Mouse (Mus musculus) gastrocnemius, adult 18-20 months (tissue): ENCODE data around the gene Adgrl2. TPM values are rescaled to one million over a fixed set of nuclear protein-coding genes. Genes with fewer than 3 reads are reported as not detected.

Source experiments
- DNase-seq: peaks from one replicate; pipeline ENCODE4 v3.0.0; 2021; ENCODE audit warnings: low spot score
- total RNA-seq, 2 experiments: library from RNA; stranded (reverse); gene quantifications; 2 replicates each; pipeline ENCODE4 v1.2.3; 2021

Gene Adgrl2
- total RNA-seq, 2 experiments from 2014 or later, result 7.9 to 10.2 TPM

DNA sequence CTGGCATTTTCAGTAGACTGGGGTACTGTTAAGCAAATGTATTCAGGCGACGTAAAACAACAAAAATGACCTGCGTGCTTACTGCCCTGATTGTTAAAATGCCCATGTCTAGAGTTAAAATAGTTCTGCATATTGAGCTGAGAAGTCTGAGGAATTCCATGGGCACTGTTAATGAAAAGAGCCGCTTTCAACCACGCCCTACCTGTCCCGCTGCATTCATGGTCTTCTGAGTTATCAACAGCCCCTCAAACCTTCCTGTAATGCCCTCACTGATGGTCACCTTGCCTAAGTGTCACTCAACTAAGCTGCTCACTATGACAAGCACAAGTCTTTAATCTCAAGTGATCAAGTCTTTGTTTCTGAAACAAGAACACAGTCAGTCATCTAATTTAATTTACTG lies 12.5 kb downstream of the Adgrl2 start:
- no peak for DNase-seq

DNA sequence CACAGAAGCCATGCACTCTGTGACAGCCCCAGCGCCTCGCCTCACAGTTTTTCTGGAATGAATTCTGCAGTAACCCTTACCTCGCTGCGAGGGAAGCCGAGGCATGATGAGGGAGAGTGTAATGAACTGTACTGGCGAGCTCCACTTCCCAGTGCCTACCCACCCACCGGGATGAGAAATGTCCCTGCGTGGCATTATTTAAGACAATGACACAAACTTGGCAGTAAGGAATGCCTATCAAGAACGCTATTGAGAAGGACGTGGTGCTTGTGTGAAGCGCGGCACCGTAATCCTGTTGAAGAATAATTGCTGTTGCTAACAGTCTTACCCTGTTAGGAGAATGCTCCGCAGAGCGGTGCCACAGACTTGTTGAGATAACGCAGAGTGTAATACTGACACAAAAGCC lies 13.2 kb downstream of the Adgrl2 start:
- no peak for DNase-seq

DNA sequence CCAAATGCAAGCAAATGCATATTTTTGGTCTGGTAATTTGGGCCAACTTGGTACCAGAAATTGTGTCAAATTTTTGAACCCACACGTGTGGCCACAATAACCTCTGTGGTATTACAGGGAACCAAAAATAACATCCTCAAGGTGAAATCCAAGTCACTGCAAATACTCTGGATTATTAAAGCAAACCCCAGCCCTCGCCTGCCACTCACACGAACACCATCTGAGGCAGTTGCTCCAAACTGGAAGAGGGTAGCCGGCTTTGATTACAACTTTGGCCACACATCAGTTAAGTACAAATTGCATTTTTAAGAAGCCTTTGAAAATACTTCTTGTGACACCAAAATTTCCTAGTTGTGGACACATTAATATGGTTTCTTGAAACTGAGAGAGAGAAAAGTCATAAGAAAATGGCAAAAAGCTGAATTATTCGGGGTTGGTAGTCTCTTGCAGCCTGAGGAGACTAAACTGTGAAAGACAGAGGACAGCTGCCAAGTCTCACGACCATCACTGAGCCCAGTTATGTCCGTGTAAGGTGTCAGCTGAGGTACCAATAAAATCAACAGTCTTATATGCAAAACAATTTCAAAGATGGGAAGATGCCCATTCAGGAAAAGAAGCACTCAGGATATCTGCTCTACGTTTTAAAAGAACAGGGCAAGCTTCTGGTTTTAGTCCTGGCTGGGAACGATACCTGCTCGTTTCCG lies 18.3 kb downstream of the Adgrl2 start:
- no peak for DNase-seq

DNA sequence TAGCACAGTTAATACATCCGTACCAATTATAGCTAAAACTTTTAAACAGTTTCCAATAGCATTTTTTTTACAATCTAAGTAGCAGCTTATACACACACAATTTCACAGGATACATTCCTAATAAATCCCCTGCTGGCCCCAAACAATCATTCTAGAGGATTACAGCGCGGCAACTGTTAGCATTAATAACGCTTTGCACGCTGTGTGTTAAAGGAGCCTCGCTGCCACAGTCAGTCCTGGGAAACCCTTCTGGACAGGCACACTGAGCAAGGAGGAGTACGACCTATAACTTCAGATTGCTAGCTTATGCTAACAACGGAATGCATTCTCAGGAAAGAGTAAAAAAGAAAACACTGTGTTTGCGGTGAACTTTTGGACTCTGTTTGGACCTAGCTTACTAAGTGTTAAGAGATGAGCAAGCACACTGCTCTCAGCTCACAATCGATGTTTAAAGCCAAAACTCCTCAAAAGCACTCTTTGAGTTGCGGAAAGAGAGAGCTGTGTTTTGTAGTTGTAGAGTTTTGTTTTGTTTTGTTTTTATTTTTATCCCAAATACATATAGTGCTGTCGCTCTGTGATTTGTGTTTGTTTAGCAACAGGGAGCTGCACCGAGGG lies 25.3 kb downstream of the Adgrl2 start:
- no peak for DNase-seq

DNA sequence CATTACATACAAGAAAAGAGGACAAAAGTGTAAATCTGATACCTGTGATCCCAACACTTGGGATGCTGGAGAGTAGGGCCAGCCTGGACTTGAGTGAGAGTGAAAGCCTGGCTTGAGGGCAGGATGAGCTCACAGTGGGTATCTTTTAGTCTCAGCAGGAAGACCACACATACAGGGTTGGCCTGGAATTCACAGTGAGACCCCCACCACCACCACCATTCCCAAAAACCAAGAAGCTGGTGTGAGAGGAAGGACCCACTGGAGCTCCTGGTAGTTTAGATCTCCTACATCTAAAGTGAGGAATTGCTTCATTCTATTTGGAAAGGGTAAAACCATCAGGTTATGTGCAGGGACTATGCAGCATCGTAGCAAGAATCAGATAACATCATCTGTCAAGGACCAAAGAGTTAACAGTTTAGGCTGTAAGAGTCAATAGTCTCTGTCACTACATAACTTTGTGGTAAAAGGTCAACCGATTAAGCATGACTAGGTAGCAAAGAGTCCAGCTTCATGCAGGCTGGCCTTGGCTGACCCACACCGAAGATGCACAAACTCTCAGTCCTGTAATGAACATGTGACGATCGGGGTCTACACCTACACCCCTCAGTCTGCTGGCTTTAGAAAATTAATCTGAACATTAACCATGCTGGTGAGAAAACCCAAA lies 26.8 kb downstream of the Adgrl2 start:
- DNase-seq, result no peak

DNA sequence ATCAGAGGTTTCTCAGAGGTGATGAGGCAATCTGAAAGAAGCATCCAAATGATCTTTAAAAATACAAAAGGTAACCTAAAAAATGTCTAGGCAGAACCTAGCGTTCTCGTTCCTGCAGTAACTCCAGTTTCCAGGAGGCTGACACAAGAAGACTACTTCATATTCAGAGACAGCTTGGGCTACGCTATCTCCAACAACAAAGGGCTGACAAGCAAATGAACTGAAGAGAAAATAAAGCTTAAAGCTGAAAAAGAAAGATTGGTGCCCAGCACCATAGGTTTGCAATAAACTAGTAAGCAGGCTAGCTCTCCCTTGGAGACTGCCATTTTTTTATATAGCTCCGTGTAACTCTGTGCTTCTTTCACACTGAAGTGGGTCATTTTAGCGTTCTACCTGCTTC lies 28.7 kb downstream of the Adgrl2 start:
- no peak for DNase-seq

DNA sequence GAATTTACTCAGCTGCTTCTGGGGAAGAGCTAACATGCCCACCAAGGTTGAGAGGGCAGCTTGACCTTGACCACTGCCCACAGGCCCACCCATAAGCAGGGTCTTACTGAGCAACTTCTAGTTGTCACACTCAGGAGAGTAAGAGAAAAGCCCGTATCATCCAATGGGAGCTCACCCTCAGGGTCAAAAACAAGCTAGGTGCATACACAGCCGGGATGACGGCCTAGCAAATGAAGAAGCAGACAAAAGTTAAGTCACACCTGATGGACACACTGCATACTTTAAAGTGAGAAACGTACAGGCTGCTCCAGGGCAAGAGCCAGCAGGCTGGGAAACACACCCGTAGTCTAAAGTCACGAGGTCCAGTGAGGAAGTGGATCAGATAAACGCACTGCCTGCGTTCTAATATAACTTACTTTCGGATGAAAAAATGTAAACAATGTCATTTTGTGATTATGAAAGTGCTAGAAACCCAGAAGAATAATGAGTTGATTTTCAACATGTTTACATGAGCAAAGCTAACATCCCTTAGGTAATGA lies 29.5 kb downstream of the Adgrl2 start:
- no peak for DNase-seq

DNA sequence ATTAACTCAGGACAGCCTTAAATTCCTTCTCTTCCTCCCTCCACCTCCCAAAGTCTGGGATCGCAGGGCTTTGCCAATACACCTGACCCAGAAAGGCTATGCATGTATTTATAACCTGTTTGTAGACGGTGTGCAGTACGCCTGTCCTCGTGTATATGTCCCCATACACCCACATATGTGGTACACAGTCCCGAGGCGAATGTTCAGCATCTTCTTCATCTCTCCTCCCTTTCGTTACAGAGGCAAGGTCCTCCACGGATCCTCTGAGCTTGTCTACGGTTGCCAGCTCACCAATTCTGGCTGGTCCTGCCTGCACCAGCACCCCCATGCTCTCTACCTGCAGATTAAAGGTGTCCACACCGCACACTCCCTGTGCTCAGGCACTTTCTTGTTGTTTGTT lies 30.1 kb downstream of the Adgrl2 start:
- DNase-seq, result no peak

DNA sequence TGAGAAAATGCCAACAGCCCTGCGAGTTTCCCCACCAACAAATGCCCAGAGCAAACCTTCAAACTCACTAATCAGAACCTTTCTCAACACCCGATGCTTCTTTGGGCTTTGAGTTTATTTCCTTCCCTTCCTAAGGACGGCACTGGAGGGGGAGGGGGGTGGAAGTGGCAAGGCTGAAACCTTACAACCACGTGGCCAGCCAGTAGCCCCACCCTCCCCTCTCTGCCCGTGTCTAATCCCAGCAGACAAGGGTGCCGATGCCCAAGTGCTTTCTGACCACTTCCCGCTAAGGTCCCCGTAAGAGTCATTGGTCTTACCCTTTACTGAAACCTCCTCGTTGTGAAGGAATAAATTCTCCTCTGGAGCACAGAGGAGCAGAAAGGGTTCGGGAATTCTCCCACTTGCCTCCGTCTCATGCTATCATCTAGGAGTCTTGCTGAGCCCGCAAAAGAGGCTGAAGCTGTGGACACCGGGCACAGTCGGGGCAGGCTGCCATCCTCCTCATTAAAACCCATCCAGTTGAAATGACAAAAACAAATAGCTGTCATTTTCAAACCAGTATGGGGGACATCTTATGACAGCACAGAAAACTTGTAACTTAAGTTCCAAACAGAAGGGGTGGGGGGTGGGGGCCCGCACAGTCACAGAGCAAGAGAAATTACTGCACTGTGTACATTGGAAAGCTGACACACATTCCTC lies 30.9 kb downstream of the Adgrl2 start:
- DNase-seq, result peak; percentile 18

DNA sequence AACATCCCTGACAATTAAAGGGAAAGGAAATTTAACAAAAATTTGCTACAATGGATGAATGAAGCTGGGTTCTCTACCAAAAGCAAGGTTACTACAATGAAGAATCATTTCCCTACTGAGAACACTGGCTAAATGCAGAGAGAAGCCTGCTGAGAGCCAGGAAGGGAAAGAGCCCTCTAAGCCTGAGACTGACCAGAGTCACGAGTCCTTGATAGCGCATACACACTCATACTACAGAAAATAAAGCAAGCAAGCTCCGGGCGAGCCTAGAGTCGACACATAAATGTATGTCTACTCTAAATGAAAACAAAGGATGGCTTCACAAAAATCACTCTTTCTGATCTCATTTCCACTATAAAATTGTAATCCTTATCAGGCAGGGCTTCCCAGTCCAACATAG lies 31.6 kb downstream of the Adgrl2 start:
- no peak for DNase-seq

DNA sequence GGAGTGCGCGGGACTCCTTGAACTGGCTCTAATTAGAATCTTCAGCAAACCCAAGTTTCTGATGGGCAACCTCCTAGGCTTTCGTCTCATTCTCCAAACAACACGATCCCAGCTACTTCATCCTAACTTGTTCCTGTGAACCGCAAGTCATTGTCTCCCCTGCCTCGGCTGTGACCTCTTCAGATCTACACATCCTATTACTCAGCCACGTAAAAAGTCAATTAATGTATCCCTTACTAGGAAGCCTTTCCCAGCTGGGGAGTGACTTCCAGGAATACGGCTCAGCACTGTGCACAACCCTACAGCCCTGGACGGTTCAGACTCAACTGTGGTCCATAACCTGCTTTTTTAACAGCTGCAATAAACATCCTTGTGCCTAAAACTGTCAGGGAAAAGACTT lies 32.2 kb downstream of the Adgrl2 start:
- DNase-seq, result no peak

DNA sequence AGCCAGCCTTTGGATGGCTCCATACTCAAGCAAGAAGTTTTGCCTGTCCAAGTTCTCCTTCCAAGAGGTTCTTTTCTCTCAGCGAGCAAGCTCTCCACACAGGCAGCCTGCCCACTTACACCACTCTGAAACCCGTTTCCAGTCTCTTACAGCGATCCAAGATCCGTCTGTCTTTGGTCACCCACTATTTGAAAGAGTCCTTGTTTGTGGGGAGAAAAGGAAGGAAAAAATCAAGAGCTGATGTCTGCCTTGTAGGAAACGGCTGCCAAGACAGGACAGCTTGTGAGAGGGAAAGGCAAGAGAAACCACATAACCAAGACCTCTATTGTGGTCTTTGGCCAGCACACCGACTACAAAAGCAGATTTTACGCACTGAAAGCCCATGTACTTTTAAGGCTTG lies 33.5 kb downstream of the Adgrl2 start:
- DNase-seq, result no peak

DNA sequence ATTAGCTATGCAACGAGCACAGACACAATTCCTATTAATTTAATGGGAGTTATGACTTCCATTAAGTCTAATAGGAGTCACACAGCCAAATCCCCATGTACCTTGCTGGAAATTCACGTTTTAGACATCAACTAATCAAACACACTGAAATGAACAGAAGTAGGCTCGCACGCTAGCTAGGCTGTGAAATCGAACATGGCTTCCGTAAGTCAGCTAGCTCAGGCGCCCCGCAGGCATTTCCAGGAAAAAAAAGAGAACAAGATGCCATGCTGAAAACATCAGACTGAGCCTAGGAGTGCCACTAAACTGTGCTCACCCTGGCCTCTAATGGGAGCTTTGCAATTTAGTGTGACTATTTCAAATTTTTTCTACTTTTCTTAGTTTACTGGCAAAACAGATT lies 40.6 kb downstream of the Adgrl2 start:
- no peak for DNase-seq

DNA sequence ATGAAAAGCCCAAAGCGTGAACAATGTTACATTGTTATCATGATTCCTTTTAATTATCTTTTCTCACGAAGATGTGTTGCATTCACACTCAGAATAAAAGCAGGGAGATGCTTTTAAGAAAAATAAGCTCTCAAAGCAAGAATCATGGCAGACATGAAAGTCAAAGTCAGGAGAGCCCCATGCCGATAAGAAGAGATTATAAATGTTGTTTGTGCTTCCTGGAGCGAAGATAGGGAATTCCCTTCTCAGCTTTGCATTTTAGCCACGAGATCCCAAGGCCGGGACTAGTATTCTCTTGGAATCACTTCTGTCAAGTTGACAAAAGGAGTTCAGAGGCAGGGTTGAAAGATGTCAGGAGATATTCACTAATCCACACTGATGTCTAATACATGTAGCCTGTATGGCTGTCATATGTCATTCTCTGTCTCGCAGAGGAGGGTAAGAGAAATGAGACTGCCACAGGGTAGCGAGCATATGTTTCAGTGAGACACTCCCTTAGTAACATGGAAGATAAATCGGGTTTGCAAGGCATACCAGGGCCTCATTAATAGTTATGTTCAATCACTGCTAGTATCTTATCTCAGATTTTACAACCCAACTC lies 42.5 kb downstream of the Adgrl2 start:
- DNase-seq, result no peak

DNA sequence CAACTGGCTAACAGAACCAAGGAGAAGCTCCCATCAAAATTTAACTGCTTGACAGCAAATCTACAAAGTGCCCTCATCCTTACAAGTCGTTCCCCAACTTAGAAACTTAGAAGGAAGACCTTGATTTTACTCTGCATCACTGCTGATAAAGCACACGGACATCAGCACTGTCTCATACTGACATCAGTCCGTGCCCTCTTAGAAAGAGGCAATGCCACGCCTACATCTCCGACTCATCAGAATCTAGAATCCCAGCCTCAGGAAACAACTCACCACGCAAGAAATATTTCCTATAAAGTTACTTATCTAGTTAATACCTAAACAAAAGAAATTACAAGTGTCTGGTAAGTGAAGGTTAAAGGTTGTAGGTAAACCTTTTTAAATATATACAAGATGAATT lies 43.1 kb downstream of the Adgrl2 start:
- no peak for DNase-seq

DNA sequence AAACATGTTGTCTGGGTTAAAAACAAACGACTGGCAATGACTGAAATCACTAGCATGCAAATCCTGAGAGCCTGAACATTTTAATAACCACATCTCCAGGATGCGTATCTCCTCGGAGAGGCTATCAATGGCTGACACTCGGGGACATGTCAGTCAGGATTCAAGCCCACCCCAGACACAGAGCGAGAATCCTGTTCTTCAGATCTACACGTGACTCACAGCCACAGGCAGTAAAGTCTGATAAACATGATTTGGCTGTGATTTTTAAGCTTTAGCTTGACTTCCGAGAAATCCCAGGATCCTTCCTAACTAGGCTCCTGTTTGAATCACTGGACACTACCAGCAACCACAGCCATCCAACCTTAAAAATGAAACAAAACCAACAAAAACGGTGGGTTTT lies 44.8 kb downstream of the Adgrl2 start:
- no peak for DNase-seq

DNA sequence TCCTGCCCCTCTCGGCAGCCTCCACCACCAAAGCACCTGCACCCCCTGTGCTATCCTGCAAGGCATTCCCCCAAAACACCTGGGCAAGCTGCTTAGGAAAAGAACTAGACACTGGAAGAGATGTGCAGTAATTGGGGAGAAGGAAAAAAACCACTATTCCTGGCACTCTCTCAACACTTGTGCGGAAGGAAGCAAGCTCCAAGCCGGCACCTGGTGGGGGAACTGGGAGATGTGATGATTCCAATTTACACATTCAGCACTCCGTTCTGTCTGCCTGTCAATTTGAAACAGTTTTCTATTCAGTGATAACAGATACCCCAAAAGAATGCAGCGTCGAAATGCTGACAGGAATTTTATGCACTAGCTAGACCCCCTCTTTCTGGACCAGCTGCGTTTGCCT lies 50.9 kb downstream of the Adgrl2 start:
- no peak for DNase-seq

DNA sequence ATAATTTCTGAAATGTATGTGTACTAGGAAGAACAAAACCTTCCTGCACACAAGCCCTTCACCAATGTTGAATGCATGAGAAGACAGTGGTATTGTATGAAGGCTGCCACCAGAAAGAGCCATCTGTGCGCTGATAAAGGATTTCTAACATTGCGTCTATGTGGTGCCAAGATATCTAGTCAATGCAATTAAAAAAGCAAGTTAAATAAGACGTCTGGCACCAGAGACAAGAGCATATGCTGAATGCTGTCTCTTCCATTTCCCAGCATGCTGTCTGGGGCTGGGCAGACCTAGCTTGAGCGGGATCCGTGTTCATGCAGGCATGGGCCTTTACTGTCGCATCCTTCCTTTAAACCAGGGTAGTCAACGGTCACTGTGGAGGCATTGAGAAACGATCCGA lies 55.3 kb downstream of the Adgrl2 start:
- DNase-seq, result no peak

DNA sequence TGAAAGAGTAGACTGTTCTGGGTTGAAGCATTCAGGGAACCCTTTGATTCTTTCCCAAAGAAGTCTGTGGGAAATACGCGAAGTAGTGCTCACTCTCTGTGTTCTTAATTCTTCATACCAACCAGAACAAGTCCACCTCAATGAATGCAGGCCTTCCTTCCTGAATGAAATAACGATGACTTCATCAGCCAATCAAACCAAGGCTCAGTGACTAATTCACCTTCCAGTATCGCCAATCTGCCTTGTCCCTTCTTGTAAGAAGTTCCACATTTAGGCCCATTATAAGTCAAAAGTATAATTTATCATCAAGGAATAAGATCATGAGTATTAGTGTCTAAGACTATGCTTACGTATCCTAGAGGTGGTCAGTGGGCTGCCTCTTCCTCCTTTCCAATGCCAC lies 56.1 kb downstream of the Adgrl2 start:
- no peak for DNase-seq

DNA sequence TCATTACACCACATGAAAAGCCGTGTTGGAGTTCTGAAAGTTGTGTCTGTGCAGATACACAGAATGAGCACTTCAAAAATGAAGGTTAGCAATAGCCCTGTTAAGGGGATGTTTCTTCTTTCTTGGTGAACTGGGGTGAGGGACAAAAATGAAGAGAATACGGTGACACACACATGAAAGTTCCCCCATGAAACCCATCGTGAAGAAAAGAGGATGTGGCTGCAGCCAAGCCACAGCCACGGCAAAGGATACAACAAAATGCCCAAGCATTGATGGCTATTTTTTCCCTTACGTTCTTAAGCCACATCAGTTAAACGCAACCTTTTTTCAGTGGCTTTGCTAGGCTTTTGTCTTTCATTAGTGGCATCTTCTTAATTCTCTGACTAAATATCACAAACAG lies 57.2 kb downstream of the Adgrl2 start:
- no peak for DNase-seq

DNA sequence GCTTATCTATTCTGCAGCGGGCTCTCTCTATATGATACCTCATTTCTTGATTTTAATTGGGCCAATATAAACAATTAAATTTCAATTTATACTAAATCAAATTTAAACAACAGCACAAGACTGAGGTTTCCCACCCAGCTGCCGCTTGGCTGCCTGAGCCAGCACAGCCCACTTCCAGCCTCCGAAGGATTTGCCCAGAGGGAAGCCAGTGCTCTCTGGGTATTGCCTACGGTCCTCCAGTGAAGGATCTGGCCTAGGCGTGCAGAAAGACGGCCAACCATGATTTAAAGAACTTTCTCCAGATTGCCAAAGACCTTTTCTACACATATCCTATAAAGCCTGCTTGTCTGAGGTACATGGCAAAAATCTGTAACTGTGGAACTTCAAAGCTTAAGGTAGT lies 59.4 kb downstream of the Adgrl2 start:
- no peak for DNase-seq

DNA sequence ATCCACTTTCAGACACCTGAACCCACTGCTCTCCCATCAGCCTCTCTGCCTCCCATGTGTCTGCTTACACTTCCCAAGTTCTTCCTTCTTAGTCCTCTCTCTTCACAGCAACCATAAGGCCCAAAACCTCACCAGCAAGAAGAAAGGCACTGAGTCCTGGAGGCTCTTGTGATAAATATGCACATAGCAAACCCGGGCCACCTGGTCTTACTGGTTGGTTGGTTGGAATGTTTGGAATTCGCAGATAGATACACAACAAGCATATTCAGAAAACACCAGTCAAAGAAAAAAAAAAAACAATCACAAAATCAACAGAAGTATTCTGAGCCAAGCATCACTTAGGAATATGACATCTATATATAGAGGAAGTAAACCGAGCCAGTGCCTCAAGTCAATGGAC lies 64.0 kb downstream of the Adgrl2 start:
- DNase-seq, result no peak
